Mouse (Mus musculus) E14TG2a.4 (cell line): ENCODE data around the gene Nmrk1.

ENCODE experiments used
- H3K27me3 ChIP-seq: 2 replicates; pipeline ENCODE4 v1.6.1; 2014; ENCODE audit warnings: low read length, control low read depth; ENCODE audit not compliant: insufficient read depth
- H3K36me3 ChIP-seq: 2 replicates; pipeline ENCODE4 v1.6.1; 2014; ENCODE audit warnings: low read length, control low read depth; ENCODE audit not compliant: insufficient read depth
- H3K4me1 ChIP-seq: replicated peaks from 2 replicates; pipeline ENCODE4 v1.6.1; 2014; ENCODE audit warnings: low read depth, low read length, control low read depth
- H3K4me3 ChIP-seq: replicated peaks from 2 replicates; pipeline ENCODE4 v1.5.1; 2014; ENCODE audit warnings: mild to moderate bottlenecking, low read length
- H3K9me3 ChIP-seq: 2 replicates; pipeline ENCODE4 v1.6.1; 2014; ENCODE audit warnings: low read length, control low read depth
- CTCF ChIP-seq: conservative IDR thresholded peaks from 2 replicates; pipeline ENCODE4 v1.5.1; 2014; ENCODE audit warnings: low read length
- NANOG ChIP-seq: IDR thresholded peaks from 2 replicates; pipeline ENCODE4 v1.6.1; 2014; ENCODE audit warnings: borderline replicate concordance, low read length, mixed read lengths
- POU5F1 ChIP-seq: IDR thresholded peaks from 2 replicates; pipeline ENCODE4 v1.6.1; 2014; ENCODE audit warnings: low read length, borderline replicate concordance

The Nmrk1 gene

GRCm38 (mm10) chr19:18653058-18653457 lies 21.3 kb downstream of the Nmrk1 start:
- H3K4me1 ChIP-seq: peaks cover 18% of the 10 kb centered on the region
- TF ChIP-seq POU5F1 (no peak), CTCF (no peak), NANOG (no peak)

GRCm38 (mm10) chr19:18654330-18654729 lies 22.6 kb downstream of the Nmrk1 start:
- H3K36me3 ChIP-seq: no peaks in the 10 kb centered on the region
- no peak overlapping the region for H3K4me3 ChIP-seq
- TF ChIP-seq CTCF: no peak
- no peak for TF ChIP-seq NANOG
- no peak for TF ChIP-seq POU5F1
- H3K9me3 ChIP-seq: no peaks in the 10 kb centered on the region
- H3K4me1 ChIP-seq: peaks cover 18% of the 10 kb centered on the region
- no peaks in the 10 kb centered on the region for H3K27me3 ChIP-seq

More at GRCm38 (mm10) chr19:18653058-18653457, 21.3 kb downstream of the Nmrk1 start:
- Histone ChIP-seq H3K36me3 (no peaks in the 10 kb centered on the region), H3K4me3 (no peak overlapping the region), H3K9me3 (no peaks in the 10 kb centered on the region), H3K27me3 (no peaks in the 10 kb centered on the region)

- no peaks in the 10 kb centered on the region for H3K9me3 ChIP-seq
- H3K27me3 ChIP-seq: no peaks in the 10 kb centered on the region
- H3K4me1 ChIP-seq: peaks cover 18% of the 10 kb centered on the region
- H3K36me3 ChIP-seq: no peaks in the 10 kb centered on the region
- no peak overlapping the region for H3K4me3 ChIP-seq
- TF ChIP-seq NANOG: no peak
Observed at GRCm38 (mm10) chr19:18654984-18655383, 23.2 kb downstream of the Nmrk1 start.

- Histone ChIP-seq H3K4me3 (no peak overlapping the region), H3K36me3 (no peaks in the 10 kb centered on the region), H3K4me1 (peaks cover 18% of the 10 kb centered on the region), H3K27me3 (no peaks in the 10 kb centered on the region), H3K9me3 (no peaks in the 10 kb centered on the region)
- TF ChIP-seq CTCF (no peak), NANOG (no peak), POU5F1 (no peak)
Observed at GRCm38 (mm10) chr19:18655999-18656398, 24.2 kb downstream of the Nmrk1 start.

- TF ChIP-seq NANOG (no peak), CTCF (no peak), POU5F1 (no peak)
- no peaks in the 10 kb centered on the region for H3K27me3 ChIP-seq
- no peaks in the 10 kb centered on the region for H3K36me3 ChIP-seq
- no peaks in the 10 kb centered on the region for H3K9me3 ChIP-seq
- H3K4me3 ChIP-seq: no peak overlapping the region
- peaks cover 11% of the 10 kb centered on the region for H3K4me1 ChIP-seq
Observed at GRCm38 (mm10) chr19:18658473-18658872, 26.7 kb downstream of the Nmrk1 start.

GRCm38 (mm10) chr19:18659349-18659748 lies 27.6 kb downstream of the Nmrk1 start:
- no peaks in the 10 kb centered on the region for H3K27me3 ChIP-seq
- no peak overlapping the region for H3K4me3 ChIP-seq
- TF ChIP-seq CTCF (no peak), NANOG (no peak), POU5F1 (no peak)
- H3K36me3 ChIP-seq: no peaks in the 10 kb centered on the region
- H3K4me1 ChIP-seq: peaks cover 11% of the 10 kb centered on the region
- H3K9me3 ChIP-seq: no peaks in the 10 kb centered on the region

GRCm38 (mm10) chr19:18660466-18660865 lies 28.7 kb downstream of the Nmrk1 start:
- Histone ChIP-seq H3K4me1 (peaks cover 17% of the 10 kb centered on the region), H3K36me3 (no peaks in the 10 kb centered on the region), H3K4me3 (no peak overlapping the region), H3K27me3 (no peaks in the 10 kb centered on the region), H3K9me3 (no peaks in the 10 kb centered on the region)
- no peak for TF ChIP-seq CTCF

- Histone ChIP-seq H3K4me3 (no peak overlapping the region), H3K27me3 (no peaks in the 10 kb centered on the region), H3K36me3 (no peaks in the 10 kb centered on the region), H3K9me3 (no peaks in the 10 kb centered on the region), H3K4me1 (peaks cover 10% of the 10 kb centered on the region)
- TF ChIP-seq NANOG (no peak), CTCF (no peak), POU5F1 (no peak)
Observed at GRCm38 (mm10) chr19:18661683-18662082, 29.9 kb downstream of the Nmrk1 start.

GRCm38 (mm10) chr19:18663904-18664303 lies 32.2 kb downstream of the Nmrk1 start:
- peaks cover 17% of the 10 kb centered on the region for H3K4me1 ChIP-seq
- no peaks in the 10 kb centered on the region for H3K36me3 ChIP-seq
- H3K27me3 ChIP-seq: no peaks in the 10 kb centered on the region
- 0 out of 2 replicates have a peak overlapping the region, but pooled peaks have one; percentile 30 for H3K4me3 ChIP-seq
- peak; percentile 12 for TF ChIP-seq CTCF
- TF ChIP-seq NANOG: no peak
- H3K9me3 ChIP-seq: no peaks in the 10 kb centered on the region
